Mouse (Mus musculus) embryonic facial prominence, embryonic 12.5 days (tissue): ENCODE measurements around the gene Hs3st3b1. TPM values are rescaled to one million over a fixed set of nuclear protein-coding genes. Genes with fewer than 3 reads are reported as not detected.

Experiments used
- ATAC-seq: fragments of 200-750 bp; cut with Nextera tagmentation; 2 replicates; pipeline ENCODE4 v1.8.0; 2017; ENCODE audit not compliant: insufficient number of reproducible peaks, insufficient read depth, low FRiP score, low TSS enrichment
- H3K27ac ChIP-seq: fragments of 300-500 bp; sonication (generic); 2 replicates; pipeline ENCODE4 v1.5.1; 2016; ENCODE audit warnings: mild to moderate bottlenecking
- H3K27me3 ChIP-seq: fragments of 300-500 bp; sonication (generic); 2 replicates; pipeline ENCODE4 v1.6.1; 2016; ENCODE audit warnings: mild to moderate bottlenecking, moderate library complexity
- H3K36me3 ChIP-seq: fragments of 300-500 bp; sonication (generic); 2 replicates; pipeline ENCODE4 v1.6.1; 2016; ENCODE audit warnings: mild to moderate bottlenecking
- H3K4me1 ChIP-seq: fragments of 300-500 bp; sonication (generic); 2 replicates; pipeline ENCODE4 v1.6.1; 2016
- H3K4me2 ChIP-seq: fragments of 300-500 bp; sonication (generic); replicated peaks from 2 replicates; pipeline ENCODE4 v1.6.1; 2016; ENCODE audit warnings: mild to moderate bottlenecking, moderate library complexity
- H3K4me3 ChIP-seq: fragments of 300-500 bp; sonication (generic); 2 replicates; pipeline ENCODE4 v1.5.1; 2016; ENCODE audit warnings: mild to moderate bottlenecking
- H3K9ac ChIP-seq: fragments of 300-500 bp; sonication (generic); 2 replicates; pipeline ENCODE4 v1.6.1; 2016; ENCODE audit warnings: mild to moderate bottlenecking, moderate library complexity
- H3K9me3 ChIP-seq: fragments of 300-500 bp; sonication (generic); 2 replicates; pipeline ENCODE4 v1.6.1; 2016; ENCODE audit warnings: mild to moderate bottlenecking, moderate library complexity
- WGBS: fragments of 180-500 bp; shearing (Covaris S2); methylation state at CpG from one replicate; pipeline ENCODE4 v1.1.7; 2016; 5-methylcytosine and 5-hydroxymethylcytosine counted together
- polyA plus RNA-seq: library from polyadenylated mRNA; unstranded; fragments of >200 nt; fragmentation: Nextera tagmentation; extraction: Ambion mirVana; gene quantifications from 2 replicates; pipeline ENCODE4 v1.2.1, GENCODE M21; 2016

The Hs3st3b1 gene
- polyA plus RNA-seq, 1 experiment from 2014 or later: 22.9 TPM

- no peak for ATAC-seq
- H3K9ac ChIP-seq: no peak overlapping the region
- H3K4me1 ChIP-seq: no peaks in the 10 kb centered on the region
- no peaks in the 10 kb centered on the region for H3K9me3 ChIP-seq
- 92% methylated on average over 4 of the region's 4 CpGs for WGBS
- no peaks in the 10 kb centered on the region for H3K36me3 ChIP-seq
- 0 out of 2 replicates have a peak, but pooled peaks cover 3% of the 10 kb centered on the region for H3K27me3 ChIP-seq
- no peak overlapping the region for H3K4me2 ChIP-seq
- no peak overlapping the region for H3K27ac ChIP-seq
- H3K4me3 ChIP-seq: no peak overlapping the region
Observed at GRCm38 (mm10) chr11:63878616-63879015, 43.5 kb downstream of the Hs3st3b1 start.

- Histone ChIP-seq H3K36me3 (no peaks in the 10 kb centered on the region), H3K4me3 (no peak overlapping the region), H3K4me1 (peaks cover 14% of the 10 kb centered on the region), H3K4me2 (no peak overlapping the region), H3K9me3 (no peaks in the 10 kb centered on the region), H3K9ac (no peak overlapping the region), H3K27me3 (0 out of 2 replicates have a peak, but pooled peaks cover 4% of the 10 kb centered on the region), H3K27ac (no peak overlapping the region)
- ATAC-seq: no peak
- 56% methylated on average over 1 of the region's 1 CpGs for WGBS
Observed at GRCm38 (mm10) chr11:63862746-63863145, 59.3 kb downstream of the Hs3st3b1 start.

- WGBS: 27% methylated on average over 1 of the region's 1 CpGs
- Histone ChIP-seq H3K4me3 (no peak overlapping the region), H3K27me3 (0 out of 2 replicates have a peak, but pooled peaks cover 4% of the 10 kb centered on the region), H3K9ac (no peak overlapping the region), H3K4me1 (peaks cover 14% of the 10 kb centered on the region), H3K27ac (no peak overlapping the region), H3K9me3 (no peaks in the 10 kb centered on the region), H3K4me2 (no peak overlapping the region), H3K36me3 (no peaks in the 10 kb centered on the region)
- ATAC-seq: no peak
Observed at GRCm38 (mm10) chr11:63861982-63862381, 60.1 kb downstream of the Hs3st3b1 start.

- Histone ChIP-seq H3K9me3 (no peaks in the 10 kb centered on the region), H3K4me2 (no peak overlapping the region), H3K4me3 (no peak overlapping the region), H3K27ac (no peak overlapping the region), H3K4me1 (0 out of 2 replicates have a peak, but pooled peaks cover 6% of the 10 kb centered on the region), H3K9ac (no peak overlapping the region), H3K27me3 (no peaks in the 10 kb centered on the region), H3K36me3 (no peaks in the 10 kb centered on the region)
- 61% methylated on average over 6 of the region's 6 CpGs for WGBS
- no peak for ATAC-seq
Observed at GRCm38 (mm10) chr11:63851041-63851730, 70.9 kb downstream of the Hs3st3b1 start.

- Histone ChIP-seq H3K9ac (no peak overlapping the region), H3K4me3 (no peak overlapping the region), H3K27me3 (no peaks in the 10 kb centered on the region), H3K4me1 (0 out of 2 replicates have a peak, but pooled peaks cover 6% of the 10 kb centered on the region), H3K27ac (no peak overlapping the region), H3K36me3 (no peaks in the 10 kb centered on the region), H3K4me2 (no peak overlapping the region), H3K9me3 (no peaks in the 10 kb centered on the region)
- no peak for ATAC-seq
- 43% methylated on average over 4 of the region's 4 CpGs for WGBS
Observed at GRCm38 (mm10) chr11:63850261-63850660, 71.8 kb downstream of the Hs3st3b1 start.

- Histone ChIP-seq H3K4me3 (no peak overlapping the region), H3K27ac (no peak overlapping the region), H3K27me3 (no peaks in the 10 kb centered on the region), H3K4me1 (peaks cover 9% of the 10 kb centered on the region; the same call in 1 of the 2 replicates), H3K4me2 (no peak overlapping the region), H3K36me3 (no peaks in the 10 kb centered on the region), H3K9ac (no peak overlapping the region), H3K9me3 (no peaks in the 10 kb centered on the region)
- WGBS: no CpG with 5 or more reads among the region's 6 CpGs
- ATAC-seq: no peak
Observed at GRCm38 (mm10) chr11:63845379-63845778, 76.7 kb downstream of the Hs3st3b1 start.

- no peak overlapping the region for H3K9ac ChIP-seq
- H3K4me1 ChIP-seq: peaks cover 7% of the 10 kb centered on the region; the same call in 1 of the 2 replicates
- H3K36me3 ChIP-seq: no peaks in the 10 kb centered on the region
- no peak overlapping the region for H3K4me2 ChIP-seq
- WGBS: 13% methylated on average over 8 of the region's 8 CpGs
- no peak for ATAC-seq
- no peaks in the 10 kb centered on the region for H3K9me3 ChIP-seq
- no peaks in the 10 kb centered on the region for H3K27me3 ChIP-seq
- peak overlapping the region; percentile 41; the same call in 1 of the 2 replicates for H3K27ac ChIP-seq
- no peak overlapping the region for H3K4me3 ChIP-seq
Observed at GRCm38 (mm10) chr11:63844701-63845100, 77.4 kb downstream of the Hs3st3b1 start.

GRCm38 (mm10) chr11:63837526-63837925 lies 84.6 kb downstream of the Hs3st3b1 start:
- ATAC-seq: no peak
- no peak overlapping the region for H3K4me2 ChIP-seq
- no peaks in the 10 kb centered on the region for H3K9me3 ChIP-seq
- H3K9ac ChIP-seq: no peak overlapping the region
- H3K4me1 ChIP-seq: no peaks in the 10 kb centered on the region
- H3K36me3 ChIP-seq: no peaks in the 10 kb centered on the region
- 61% methylated on average over 13 of the region's 13 CpGs for WGBS
- H3K4me3 ChIP-seq: no peak overlapping the region
- no peak overlapping the region for H3K27ac ChIP-seq
- no peaks in the 10 kb centered on the region for H3K27me3 ChIP-seq

Other genes starting within 250 kb of the Hs3st3b1 start
- gene Cox10, start 157.2 kb upstream of the Hs3st3b1 start, polyA plus RNA-seq: 25.0 and 26.4 TPM in 2 replicates